Mouse (Mus musculus) megakaryocyte, embryonic 14.5 days (primary cell): ENCODE data around the gene Cnot3.

Source experiments
- FLI1 ChIP-seq: IDR thresholded peaks from 2 replicates; pipeline ENCODE4 v1.6.1; 2012; ENCODE audit warnings: low read length, inconsistent platforms, mixed read lengths
- GATA1 ChIP-seq: IDR thresholded peaks from 3 replicates; pipeline ENCODE4 v1.6.1; 2012; ENCODE audit warnings: mixed read lengths, low read length, inconsistent platforms, borderline replicate concordance

- TF ChIP-seq GATA1 (no peak), FLI1 (no peak)
Observed at GRCm38 (mm10) chr7:3674507-3675227, 29.6 kb downstream of the Cnot3 start.
